Mouse (Mus musculus) embryonic facial prominence, embryonic 14.5 days (tissue): Measurements from ENCODE around the gene 1700028J19Rik. TPM values are rescaled to one million over a fixed set of nuclear protein-coding genes. Genes with fewer than 3 reads are reported as not detected.
"Not testable (repeated sequence)": the region's sequence is repeated elsewhere in the genome, so short reads cannot be mapped to it uniquely, and the experiment has no call there.

Source experiments
- ATAC-seq: fragments of 200-750 bp; cut with Nextera tagmentation; 2 replicates; pipeline ENCODE4 v1.8.0; 2017; ENCODE audit warnings: low read depth, moderate number of reproducible peaks, moderate TSS enrichment
- DNase-seq: peaks from one replicate; pipeline ENCODE4 v3.0.0-alpha.2; 2015; ENCODE audit warnings: low spot score
- H3K27ac ChIP-seq: fragments of 300-500 bp; sonication (generic); replicated peaks from 2 replicates; pipeline ENCODE4 v1.5.1; 2014; ENCODE audit warnings: low read depth, mild to moderate bottlenecking, low read length, moderate library complexity
- H3K27me3 ChIP-seq: fragments of 300-500 bp; sonication (generic); replicated peaks from 2 replicates; pipeline ENCODE4 v1.6.1; 2014; ENCODE audit warnings: low read length; ENCODE audit not compliant: control insufficient read depth, insufficient read depth
- H3K36me3 ChIP-seq: fragments of 300-500 bp; sonication (generic); 2 replicates; pipeline ENCODE4 v1.6.1; 2014; ENCODE audit warnings: low read length, mixed read lengths; ENCODE audit not compliant: control insufficient read depth, insufficient read depth
- H3K4me1 ChIP-seq: fragments of 300-500 bp; sonication (generic); 2 replicates; pipeline ENCODE4 v1.6.1; 2014; ENCODE audit warnings: antibody characterized with exemption, low read length; ENCODE audit not compliant: control insufficient read depth, insufficient read depth
- H3K4me2 ChIP-seq: fragments of 300-500 bp; sonication (generic); 2 replicates; pipeline ENCODE4 v1.6.1; 2014; ENCODE audit warnings: low read depth, mild to moderate bottlenecking, low read length, moderate library complexity, mixed read lengths
- H3K4me3 ChIP-seq: fragments of 300-500 bp; sonication (generic); 2 replicates; pipeline ENCODE4 v1.5.1; 2014; ENCODE audit warnings: low read depth, mild to moderate bottlenecking, low read length
- H3K9ac ChIP-seq: fragments of 300-500 bp; sonication (generic); 2 replicates; pipeline ENCODE4 v1.6.1; 2014; ENCODE audit warnings: low read depth, mild to moderate bottlenecking, low read length, moderate library complexity, mixed read lengths
- H3K9me3 ChIP-seq: fragments of 300-500 bp; sonication (generic); 2 replicates; pipeline ENCODE4 v1.6.1; 2016; ENCODE audit warnings: low read length; ENCODE audit not compliant: control insufficient read depth
- WGBS: fragments of 180-500 bp; shearing (Covaris S2); extraction: QIAGEN DNeasy Blood & Tissue Kit; methylation state at CpG from one replicate; pipeline ENCODE4 v1.1.7; 2014; 5-methylcytosine and 5-hydroxymethylcytosine counted together
- polyA plus RNA-seq: library from polyadenylated mRNA; unstranded; fragments of >200 nt; fragmentation: Nextera tagmentation; extraction: Ambion mirVana; gene quantifications from 2 replicates; pipeline ENCODE4 v1.2.1, GENCODE M21; 2014

The 1700028J19Rik gene
- polyA plus RNA-seq, 1 experiment from 2014 or later: 1.1 TPM

DNA sequence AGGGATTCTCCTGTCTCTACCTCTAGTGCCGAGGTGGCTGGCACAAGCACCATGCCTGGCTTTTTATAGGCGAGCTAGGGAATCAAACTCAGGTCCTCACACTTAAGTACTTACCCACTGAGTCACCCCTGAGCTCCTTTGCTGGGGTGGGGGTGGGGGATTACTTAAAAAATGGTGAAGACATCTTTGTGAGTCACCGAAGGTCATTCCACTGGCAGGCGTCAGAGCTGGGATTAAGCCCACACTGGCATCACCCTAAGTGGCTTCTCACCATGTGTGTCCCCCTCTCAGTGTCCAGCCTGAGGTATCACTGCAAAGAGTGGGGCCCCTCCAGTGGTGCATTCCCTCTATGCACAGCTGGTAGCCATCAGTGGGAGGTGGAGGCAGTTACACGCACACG lies 13.9 kb upstream of the 1700028J19Rik start:
- no peak overlapping the region for H3K4me2 ChIP-seq
- WGBS: 66% methylated on average over 6 of the region's 6 CpGs
- no peak for ATAC-seq
- no peaks in the 10 kb centered on the region for H3K9me3 ChIP-seq
- H3K4me1 ChIP-seq: no peaks in the 10 kb centered on the region
- no peaks in the 10 kb centered on the region for H3K36me3 ChIP-seq
- no peak for DNase-seq
- H3K4me3 ChIP-seq: no peak overlapping the region
- H3K27ac ChIP-seq: no peak overlapping the region
- H3K9ac ChIP-seq: no peak overlapping the region
- H3K27me3 ChIP-seq: peaks cover 12% of the 10 kb centered on the region; the same call in 1 of the 2 replicates

DNA sequence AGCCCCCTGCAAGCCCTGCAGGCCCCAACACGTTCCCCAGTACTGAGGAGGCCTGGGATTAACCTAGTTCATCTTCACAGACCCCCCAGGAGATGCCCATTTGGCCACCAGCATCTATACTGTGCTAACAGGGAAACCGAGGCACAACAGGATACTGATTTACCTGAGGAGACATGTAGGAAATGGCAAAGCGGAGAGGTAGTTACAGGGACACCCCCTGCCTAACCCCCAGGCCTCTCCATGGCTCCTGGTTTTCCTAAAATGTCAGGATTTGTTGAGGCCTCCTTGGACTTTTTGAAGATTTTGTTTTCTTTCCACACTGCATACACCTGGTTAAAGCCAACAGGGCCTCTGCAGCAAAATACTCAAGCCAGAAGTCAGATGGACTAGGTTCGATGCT lies 10.8 kb upstream of the 1700028J19Rik start, which contains the start of gene Acp4:
Acp4 (minus strand) TSS at position 101 of the 400 bp plus-strand sequence.
- WGBS: 83% methylated on average over 4 of the region's 4 CpGs
- Histone ChIP-seq H3K4me2 (no peak within 1 kb of the TSS), H3K36me3 (peaks cover 22% of the 10 kb centered on the region; the same call in 1 of the 2 replicates), H3K27me3 (no peaks in the 10 kb centered on the region), H3K9me3 (no peaks in the 10 kb centered on the region), H3K4me3 (no peak within 1 kb of the TSS), H3K9ac (no peak within 1 kb of the TSS), H3K4me1 (no peaks in the 10 kb centered on the region), H3K27ac (no peak within 1 kb of the TSS)
- ATAC-seq (no peak), DNase-seq (no peak)

DNA sequence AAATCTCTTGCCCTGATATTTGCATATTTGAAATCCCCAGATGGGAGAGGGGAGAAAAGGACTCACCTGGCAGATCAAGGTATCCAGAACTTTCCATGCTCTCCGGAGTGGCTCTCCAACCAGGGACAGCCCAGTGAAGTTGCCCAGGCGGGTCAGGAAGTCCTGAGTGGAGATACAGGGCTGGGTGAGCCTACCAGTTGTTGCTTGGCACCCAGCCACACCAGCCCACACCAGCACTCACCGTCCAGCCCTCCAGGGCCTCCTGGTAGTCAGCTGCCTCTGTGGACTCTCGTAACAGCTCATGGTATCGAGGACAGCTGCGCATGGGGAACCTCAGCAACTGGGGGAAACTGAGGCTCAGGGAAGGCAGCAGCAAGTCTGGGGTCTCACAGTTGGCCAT lies 8.4 kb upstream of the 1700028J19Rik start:
- H3K4me3 ChIP-seq: no peak overlapping the region
- no peaks in the 10 kb centered on the region for H3K4me1 ChIP-seq
- H3K9me3 ChIP-seq: no peaks in the 10 kb centered on the region
- 73% methylated on average over 6 of the region's 6 CpGs for WGBS
- H3K36me3 ChIP-seq: peaks cover 41% of the 10 kb centered on the region
- H3K4me2 ChIP-seq: no peak overlapping the region
- ATAC-seq (no peak), DNase-seq (peak; percentile 29)
- no peak overlapping the region for H3K27ac ChIP-seq
- H3K27me3 ChIP-seq: no peaks in the 10 kb centered on the region
- H3K9ac ChIP-seq: no peak overlapping the region

DNA sequence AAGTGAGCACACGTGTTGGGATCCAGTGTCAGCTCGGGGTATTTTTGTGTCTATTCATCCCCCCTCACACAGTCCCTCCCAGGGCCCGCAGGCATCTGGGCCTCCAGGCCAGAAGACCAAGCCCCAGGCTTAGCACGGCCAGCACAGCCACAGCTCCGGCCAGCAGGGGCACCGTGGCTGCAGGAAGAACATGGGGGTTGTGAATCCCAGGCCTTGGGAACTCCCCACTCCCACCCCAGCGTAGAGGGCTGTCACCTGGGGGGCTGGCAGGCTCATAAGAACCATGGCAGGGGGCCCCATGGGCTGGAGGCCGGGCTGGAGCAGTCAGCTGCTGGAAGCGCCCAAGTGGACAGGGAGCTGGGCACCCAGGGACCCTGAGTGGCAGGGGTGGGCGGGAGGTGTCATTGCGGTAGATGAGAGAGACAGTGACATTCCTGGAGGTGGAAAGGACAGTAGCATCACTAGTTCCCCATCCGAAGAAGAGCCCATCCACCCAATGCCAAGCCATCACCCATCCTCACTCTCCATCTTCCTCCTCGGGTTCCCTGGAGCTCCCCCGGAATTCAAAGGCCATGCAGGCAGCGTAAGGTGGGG lies 6.6 kb upstream of the 1700028J19Rik start:
- Histone ChIP-seq H3K4me3 (no peak overlapping the region), H3K27me3 (no peaks in the 10 kb centered on the region), H3K9ac (no peak overlapping the region), H3K4me2 (no peak overlapping the region), H3K36me3 (peaks cover 58% of the 10 kb centered on the region), H3K27ac (no peak overlapping the region), H3K4me1 (peaks cover 3% of the 10 kb centered on the region; the same call in 1 of the 2 replicates), H3K9me3 (no peaks in the 10 kb centered on the region)
- no peak for DNase-seq
- ATAC-seq: peak; percentile 19; the same call in 1 of the 2 replicates
- 70% methylated on average over 15 of the region's 15 CpGs for WGBS

DNA sequence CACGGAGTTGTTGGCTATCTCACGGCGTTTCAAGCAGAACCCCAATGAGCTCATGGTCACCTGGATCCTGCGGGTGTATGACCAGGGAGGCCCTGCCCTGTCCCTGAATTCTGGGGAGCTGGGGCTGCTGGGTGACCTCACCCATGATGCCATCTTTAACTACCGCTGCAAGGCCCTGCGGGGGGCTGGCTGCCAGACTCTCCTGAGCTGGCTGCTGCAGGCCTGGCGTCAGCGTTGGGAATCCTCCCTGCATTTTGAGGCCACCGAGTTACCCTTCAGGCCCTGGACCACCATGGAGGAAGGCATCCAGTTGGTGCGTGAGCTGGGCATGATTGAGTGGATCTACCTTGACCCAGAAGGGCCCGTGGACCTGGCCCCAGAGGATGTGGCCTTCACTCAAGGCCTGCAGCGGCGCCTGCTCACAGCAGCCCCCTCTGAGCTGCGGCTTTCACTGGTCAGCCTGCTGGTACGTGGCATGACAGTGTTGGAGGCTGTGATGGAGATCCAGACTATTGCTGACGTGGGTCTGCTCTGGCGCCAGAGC lies 4.3 kb upstream of the 1700028J19Rik start:
- not testable (repeated sequence) for H3K9me3 ChIP-seq, H3K27ac ChIP-seq, ATAC-seq, H3K4me3 ChIP-seq, H3K27me3 ChIP-seq, H3K9ac ChIP-seq, H3K4me2 ChIP-seq, DNase-seq, H3K4me1 ChIP-seq
- 88% methylated on average over 17 of the region's 17 CpGs for WGBS
- peaks cover 63% of the 10 kb centered on the region for H3K36me3 ChIP-seq

DNA sequence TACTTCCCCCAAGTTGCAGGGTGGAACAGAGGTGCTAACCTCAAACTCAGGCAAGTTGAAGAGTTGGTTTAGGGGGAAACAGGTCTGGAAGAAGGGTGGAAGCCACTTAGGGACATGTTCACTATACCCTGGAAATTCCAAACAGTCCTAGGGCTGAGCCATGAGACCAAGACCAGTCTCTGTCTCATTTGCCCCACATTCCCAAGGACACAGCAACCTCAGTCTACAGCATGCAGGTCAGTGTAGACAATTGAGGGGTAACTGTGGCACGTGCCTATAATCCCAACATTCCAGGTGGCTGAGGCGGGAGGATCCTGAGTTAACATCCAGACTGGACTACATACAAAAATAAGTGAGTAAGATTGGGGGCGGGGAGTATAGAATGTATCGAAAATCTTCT lies 2.8 kb upstream of the 1700028J19Rik start:
- 93% methylated on average over 4 of the region's 4 CpGs for WGBS
- no peaks in the 10 kb centered on the region for H3K27me3 ChIP-seq
- ATAC-seq (no peak), DNase-seq (no peak)
- no peak overlapping the region for H3K9ac ChIP-seq
- H3K4me3 ChIP-seq: no peak overlapping the region
- no peak overlapping the region for H3K27ac ChIP-seq
- H3K4me1 ChIP-seq: peaks cover 14% of the 10 kb centered on the region
- no peaks in the 10 kb centered on the region for H3K9me3 ChIP-seq
- H3K36me3 ChIP-seq: peaks cover 58% of the 10 kb centered on the region
- H3K4me2 ChIP-seq: no peak overlapping the region

DNA sequence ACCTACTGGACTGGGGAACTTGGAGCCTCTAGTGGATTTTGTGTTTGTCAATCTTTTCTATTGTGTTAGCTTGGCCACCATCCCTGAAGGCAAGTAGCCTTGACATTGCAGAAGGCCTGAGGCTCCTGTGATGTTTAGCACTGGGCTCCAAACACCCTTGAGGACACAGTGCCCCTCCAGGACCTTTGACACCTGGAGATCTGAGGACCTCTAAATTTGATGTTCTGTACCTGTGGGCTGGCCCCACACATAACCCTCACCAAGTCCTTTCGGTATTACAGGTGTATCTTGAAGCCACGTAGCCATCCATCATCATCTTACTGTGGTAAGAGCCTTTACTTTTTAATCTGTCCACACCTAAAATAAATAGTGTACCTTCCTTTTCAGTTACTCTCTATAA lies 1.5 kb upstream of the 1700028J19Rik start:
- Histone ChIP-seq H3K9me3 (no peaks in the 10 kb centered on the region), H3K4me3 (peak overlapping the region; percentile 86), H3K4me2 (peak overlapping the region; percentile 80), H3K4me1 (peaks cover 14% of the 10 kb centered on the region), H3K36me3 (peaks cover 48% of the 10 kb centered on the region), H3K27me3 (no peaks in the 10 kb centered on the region), H3K27ac (no peak overlapping the region), H3K9ac (peak overlapping the region; percentile 99)
- WGBS: 82% methylated on average over 2 of the region's 2 CpGs
- no peak for ATAC-seq
- no peak for DNase-seq

DNA sequence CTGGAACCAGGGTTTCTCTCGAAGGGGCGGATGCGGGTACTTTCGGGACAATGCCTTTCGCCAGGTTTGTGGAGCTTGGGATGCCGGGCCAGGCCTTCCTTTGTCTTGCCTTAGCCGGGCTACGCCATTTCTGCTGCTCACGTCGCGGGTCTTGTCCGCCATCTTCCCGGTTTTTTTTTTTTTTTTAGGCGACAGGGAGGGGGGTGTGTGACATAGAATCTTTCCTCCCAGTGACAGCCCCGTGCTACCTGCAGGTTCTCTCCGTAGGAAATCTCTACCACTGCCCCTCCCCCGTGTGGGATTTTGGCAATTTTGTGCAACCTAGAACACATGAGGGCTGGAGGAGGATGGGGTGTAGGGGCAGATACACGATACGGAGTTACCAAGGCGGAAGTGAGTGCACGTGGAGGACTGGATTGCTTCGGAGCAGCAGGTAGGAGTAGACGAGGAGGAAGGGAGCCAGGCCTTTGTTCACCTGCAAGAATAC lies 532 bp upstream of the 1700028J19Rik start:
- Histone ChIP-seq H3K9ac (peak overlapping the region; percentile 99), H3K4me3 (peak overlapping the region; percentile 86), H3K27me3 (no peaks in the 10 kb centered on the region), H3K9me3 (no peaks in the 10 kb centered on the region), H3K4me2 (peak overlapping the region; percentile 80), H3K4me1 (peaks cover 14% of the 10 kb centered on the region), H3K27ac (peak overlapping the region; percentile 95), H3K36me3 (peaks cover 38% of the 10 kb centered on the region)
- WGBS: under 1% methylated on average over 22 of the region's 23 CpGs
- ATAC-seq: peak; percentile 16
- peak; percentile 71 for DNase-seq

DNA sequence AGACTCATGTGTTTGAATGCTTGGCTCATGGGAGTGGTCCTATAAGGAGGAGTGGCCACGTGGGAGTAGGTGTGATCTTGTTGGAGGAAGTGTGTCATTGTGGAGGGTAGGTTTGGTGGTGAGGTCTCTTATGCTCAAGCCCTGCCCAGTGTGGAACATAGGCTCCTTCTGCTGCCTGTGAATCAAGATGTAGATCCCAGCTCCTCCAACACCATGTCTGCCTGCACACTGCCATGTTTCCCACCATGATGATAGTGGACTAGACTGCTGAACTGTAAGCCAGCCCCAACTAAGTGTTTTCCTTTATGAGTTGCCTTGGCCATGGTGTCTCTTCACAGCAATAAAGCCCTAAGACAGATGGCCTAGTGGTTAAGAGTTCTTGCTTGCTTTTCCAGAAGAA lies 2.4 kb downstream of the 1700028J19Rik start:
- H3K4me3 ChIP-seq: no peak overlapping the region
- H3K36me3 ChIP-seq: peaks cover 13% of the 10 kb centered on the region
- no peaks in the 10 kb centered on the region for H3K27me3 ChIP-seq
- 61% methylated on average over 1 of the region's 1 CpGs for WGBS
- peaks cover 14% of the 10 kb centered on the region for H3K4me1 ChIP-seq
- ATAC-seq (no peak), DNase-seq (no peak)
- no peak overlapping the region for H3K27ac ChIP-seq
- no peak overlapping the region for H3K4me2 ChIP-seq
- H3K9ac ChIP-seq: no peak overlapping the region
- no peaks in the 10 kb centered on the region for H3K9me3 ChIP-seq
